Mouse (Mus musculus): ENCODE results near the gene Prkcq. TPM values are rescaled to one million over a fixed set of nuclear protein-coding genes. Genes with fewer than 3 reads are reported as not detected.

Prkcq gene
- polyA plus RNA-seq, 1 experiment from 2014 or later = 23.6 TPM

DNA sequence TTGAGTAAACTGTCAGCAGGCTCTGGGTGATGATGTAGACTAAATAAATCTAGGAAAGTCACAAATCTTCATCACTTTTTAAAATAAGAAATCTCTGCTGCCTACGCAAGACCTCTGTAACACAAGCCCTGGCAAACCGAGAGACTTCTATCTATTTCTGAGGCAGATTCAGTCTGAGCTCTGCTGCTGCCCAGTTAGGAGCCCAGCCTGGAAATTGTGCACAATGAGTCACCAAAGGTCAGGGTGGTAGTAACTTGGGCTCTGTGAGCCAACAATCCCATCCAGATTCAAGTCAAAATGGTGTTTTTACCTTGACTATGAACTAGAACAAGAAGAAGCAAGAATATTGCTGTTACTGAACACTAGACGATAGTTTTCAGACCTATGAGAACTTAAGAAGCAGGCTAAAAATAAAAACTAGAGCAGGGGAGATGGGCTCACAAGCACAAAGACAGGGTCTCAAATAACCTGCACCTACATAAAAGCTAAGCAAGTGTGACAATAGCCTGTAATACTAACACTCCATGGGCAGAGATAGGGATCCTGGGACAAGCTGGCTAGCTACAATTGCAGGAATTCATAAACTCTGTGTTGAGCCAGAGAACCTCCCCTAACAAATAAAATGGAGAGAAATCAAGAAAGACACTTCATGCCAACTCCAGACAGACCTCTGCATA lies 53.0 kb downstream of the Prkcq start:
- H3K9ac ChIP-seq = no peak overlapping the region
- 96% methylated on average over 3 of the region's 3 CpGs for WGBS
- ATAC-seq (ENCODE audit: low FRiP score) (no peak), DNase-seq (ENCODE audit: low spot score) (no peak)
- no peaks in the 10 kb centered on the region for H3K4me1 ChIP-seq (replicated peaks; ENCODE audit: control insufficient read depth, insufficient read depth, low read length)
- no peak overlapping the region for H3K4me2 ChIP-seq (replicated peaks)
- no peak overlapping the region for H3K27ac ChIP-seq
- H3K4me3 ChIP-seq (replicated peaks; ENCODE audit: low read length) = no peak overlapping the region
- no peaks in the 10 kb centered on the region for H3K9me3 ChIP-seq (ENCODE audit: control insufficient read depth, low read length)
- no peaks in the 10 kb centered on the region for H3K36me3 ChIP-seq (replicated peaks; ENCODE audit: control insufficient read depth, insufficient read depth)
- H3K27me3 ChIP-seq (ENCODE audit: control insufficient read depth, insufficient read depth, low read length) = no peaks in the 10 kb centered on the region

DNA sequence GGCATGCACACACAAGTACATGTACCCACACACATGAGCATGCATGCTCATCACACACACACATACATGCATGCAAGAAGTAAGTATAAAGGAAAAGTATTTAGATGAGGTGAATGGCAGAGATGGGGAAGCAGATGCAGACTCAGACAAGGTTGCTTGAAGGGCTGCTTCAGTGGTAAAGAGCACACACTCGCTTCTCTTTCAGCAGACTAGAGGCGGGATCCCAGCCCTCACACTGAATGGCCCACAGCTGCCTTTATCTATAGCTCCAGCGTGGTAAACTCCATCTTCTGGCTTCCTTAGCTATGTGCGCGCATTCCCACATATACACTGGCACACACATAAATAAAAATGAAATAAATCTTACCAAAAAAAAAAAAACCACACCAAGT lies 53.6 kb downstream of the Prkcq start:
- Histone ChIP-seq H3K36me3 (replicated peaks; ENCODE audit: control insufficient read depth, insufficient read depth) (no peaks in the 10 kb centered on the region), H3K27me3 (ENCODE audit: control insufficient read depth, insufficient read depth, low read length) (no peaks in the 10 kb centered on the region), H3K27ac (no peak overlapping the region), H3K4me1 (replicated peaks; ENCODE audit: control insufficient read depth, insufficient read depth, low read length) (no peaks in the 10 kb centered on the region), H3K4me2 (replicated peaks) (no peak overlapping the region), H3K9me3 (ENCODE audit: control insufficient read depth, low read length) (no peaks in the 10 kb centered on the region), H3K9ac (no peak overlapping the region), H3K4me3 (replicated peaks; ENCODE audit: low read length) (no peak overlapping the region)
- DNase-seq (ENCODE audit: low spot score) (no peak), ATAC-seq (ENCODE audit: low FRiP score) (no peak)
- 77% methylated on average over 5 of the region's 5 CpGs for whole genome bisulfite sequencing

DNA sequence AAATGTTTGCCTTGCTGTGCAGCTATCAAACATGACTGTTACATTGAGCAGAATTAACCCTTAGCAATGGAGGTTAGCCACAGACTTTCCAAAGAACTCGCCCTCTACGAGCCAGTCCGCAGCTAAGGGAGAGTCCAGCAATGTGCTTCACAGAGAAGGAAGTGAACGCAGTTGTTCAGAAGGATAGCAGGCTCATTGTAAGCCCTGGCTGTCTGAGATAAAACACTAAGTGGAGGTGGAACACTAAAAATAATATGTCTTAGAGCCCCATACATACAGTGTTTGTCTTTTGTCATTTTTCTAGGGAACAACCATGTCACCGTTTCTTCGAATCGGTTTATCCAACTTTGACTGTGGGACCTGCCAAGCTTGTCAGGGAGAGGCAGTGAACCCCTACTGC lies 54.6 kb downstream of the Prkcq start:
- no peak overlapping the region for H3K9ac ChIP-seq
- WGBS = 93% methylated on average over 7 of the region's 7 CpGs
- no peaks in the 10 kb centered on the region for H3K27me3 ChIP-seq (ENCODE audit: control insufficient read depth, insufficient read depth, low read length)
- no peak overlapping the region for H3K27ac ChIP-seq
- no peak overlapping the region for H3K4me3 ChIP-seq (replicated peaks; ENCODE audit: low read length)
- no peaks in the 10 kb centered on the region for H3K36me3 ChIP-seq (replicated peaks; ENCODE audit: control insufficient read depth, insufficient read depth)
- DNase-seq (ENCODE audit: low spot score) (no peak), ATAC-seq (ENCODE audit: low FRiP score) (no peak)
- H3K4me1 ChIP-seq (replicated peaks; ENCODE audit: control insufficient read depth, insufficient read depth, low read length) = no peaks in the 10 kb centered on the region
- no peak overlapping the region for H3K4me2 ChIP-seq (replicated peaks)
- H3K9me3 ChIP-seq (ENCODE audit: control insufficient read depth, low read length) = no peaks in the 10 kb centered on the region

DNA sequence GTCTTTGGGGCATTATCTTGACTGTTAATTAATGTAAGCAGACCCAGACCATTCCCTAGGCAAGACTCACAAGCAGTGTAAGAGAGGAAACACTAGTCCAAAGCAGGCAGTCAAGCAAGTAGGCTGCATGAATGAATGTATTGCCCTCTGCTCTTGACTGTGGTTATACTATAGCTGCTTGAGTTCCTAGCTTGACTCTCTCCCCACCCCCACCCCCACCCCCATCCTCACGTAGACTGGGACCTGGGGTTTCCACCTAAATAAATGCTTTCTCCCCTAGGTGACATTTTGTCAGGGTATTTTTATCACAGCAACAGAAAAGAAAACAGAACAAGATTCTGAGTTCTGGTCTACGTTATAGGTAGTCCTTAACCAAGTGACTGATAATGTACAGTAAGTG lies 57.2 kb downstream of the Prkcq start:
- no peak for ATAC-seq (ENCODE audit: low FRiP score)
- no peak overlapping the region for H3K27ac ChIP-seq
- 74% methylated on average over 2 of the region's 2 CpGs for WGBS

DNA sequence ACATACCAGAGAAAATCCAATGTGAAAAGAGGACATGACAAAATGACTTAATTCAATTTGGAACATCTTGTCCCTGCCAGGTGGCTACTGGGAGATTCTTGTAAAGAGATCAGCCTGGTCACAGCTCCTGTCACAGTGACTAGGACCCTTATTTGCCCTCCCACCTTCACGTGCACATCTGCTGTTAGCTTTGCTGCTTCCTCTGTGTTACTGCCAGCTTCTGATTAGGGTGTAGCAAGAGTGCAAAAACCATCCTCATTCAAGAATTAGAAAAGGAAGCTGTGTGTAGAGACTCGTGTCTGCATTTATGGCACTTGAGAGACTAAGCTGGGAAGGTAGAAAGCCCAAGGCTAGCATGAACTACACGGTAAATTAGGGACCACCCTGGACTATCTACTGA lies 59.2 kb downstream of the Prkcq start:
- Histone ChIP-seq H3K4me3 (replicated peaks; ENCODE audit: low read length) (no peak overlapping the region), H3K9ac (no peak overlapping the region), H3K27ac (no peak overlapping the region), H3K36me3 (replicated peaks; ENCODE audit: control insufficient read depth, insufficient read depth) (no peaks in the 10 kb centered on the region), H3K9me3 (ENCODE audit: control insufficient read depth, low read length) (no peaks in the 10 kb centered on the region), H3K4me2 (replicated peaks) (no peak overlapping the region), H3K4me1 (replicated peaks; ENCODE audit: control insufficient read depth, insufficient read depth, low read length) (no peaks in the 10 kb centered on the region), H3K27me3 (ENCODE audit: control insufficient read depth, insufficient read depth, low read length) (no peaks in the 10 kb centered on the region)
- no peak for ATAC-seq (ENCODE audit: low FRiP score)
- 70% methylated on average over 3 of the region's 3 CpGs for WGBS
- no peak for DNase-seq (ENCODE audit: low spot score)

More for the DNA sequence above, 57.2 kb downstream of the Prkcq start:
- Histone ChIP-seq H3K4me1 (replicated peaks; ENCODE audit: control insufficient read depth, insufficient read depth, low read length) (no peaks in the 10 kb centered on the region), H3K4me2 (replicated peaks) (no peak overlapping the region), H3K4me3 (replicated peaks; ENCODE audit: low read length) (no peak overlapping the region), H3K9ac (no peak overlapping the region), H3K9me3 (ENCODE audit: control insufficient read depth, low read length) (no peaks in the 10 kb centered on the region), H3K36me3 (replicated peaks; ENCODE audit: control insufficient read depth, insufficient read depth) (no peaks in the 10 kb centered on the region), H3K27me3 (ENCODE audit: control insufficient read depth, insufficient read depth, low read length) (no peaks in the 10 kb centered on the region)
- no peak for DNase-seq (ENCODE audit: low spot score)

DNA sequence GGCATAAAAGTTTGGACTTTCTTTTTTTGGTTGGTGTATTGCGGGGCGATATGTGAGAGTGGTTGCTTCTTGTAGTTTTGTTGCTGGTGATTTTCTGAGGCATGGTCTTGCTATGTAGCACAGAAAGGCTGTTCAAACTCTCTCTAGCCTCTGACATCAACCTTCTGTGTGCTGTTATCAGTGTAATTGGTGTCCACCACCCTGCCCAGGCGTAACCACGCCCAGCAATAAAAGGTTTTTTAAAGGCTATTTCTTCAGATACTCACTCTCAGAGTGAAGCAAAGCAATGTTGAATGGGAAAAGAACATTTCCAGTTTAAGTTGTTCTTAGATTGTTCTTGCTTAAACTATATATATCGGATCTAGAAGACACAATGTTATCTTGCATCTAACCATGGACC lies 60.1 kb downstream of the Prkcq start:
- no peaks in the 10 kb centered on the region for H3K9me3 ChIP-seq (ENCODE audit: control insufficient read depth, low read length)
- H3K9ac ChIP-seq = no peak overlapping the region
- ATAC-seq (ENCODE audit: low FRiP score) (no peak), DNase-seq (ENCODE audit: low spot score) (no peak)
- no peaks in the 10 kb centered on the region for H3K27me3 ChIP-seq (ENCODE audit: control insufficient read depth, insufficient read depth, low read length)
- 98% methylated on average over 5 of the region's 5 CpGs for WGBS
- no peak overlapping the region for H3K27ac ChIP-seq
- no peaks in the 10 kb centered on the region for H3K4me1 ChIP-seq (replicated peaks; ENCODE audit: control insufficient read depth, insufficient read depth, low read length)
- H3K36me3 ChIP-seq (replicated peaks; ENCODE audit: control insufficient read depth, insufficient read depth) = no peaks in the 10 kb centered on the region
- no peak overlapping the region for H3K4me2 ChIP-seq (replicated peaks)
- no peak overlapping the region for H3K4me3 ChIP-seq (replicated peaks; ENCODE audit: low read length)

DNA sequence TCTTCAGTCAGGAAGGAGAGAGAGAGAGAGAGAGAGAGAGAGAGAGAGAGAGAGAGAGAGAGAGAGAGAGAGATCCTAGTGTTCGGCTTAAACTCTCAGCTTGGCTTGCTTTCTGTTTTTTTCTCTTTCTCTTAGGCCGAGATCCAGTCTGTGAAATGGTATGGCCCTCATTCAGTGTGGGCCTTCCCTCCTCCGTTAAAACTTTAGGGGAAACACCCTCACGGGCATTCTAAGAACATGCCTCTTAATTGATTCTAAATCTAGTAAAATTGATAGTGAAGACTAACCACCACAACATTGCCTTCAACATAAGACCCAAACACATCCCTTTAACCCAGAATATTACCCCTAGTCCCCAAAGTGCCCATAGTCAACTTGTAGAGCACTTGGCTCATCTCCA lies 66.3 kb downstream of the Prkcq start:
- Histone ChIP-seq H3K27me3 (ENCODE audit: control insufficient read depth, insufficient read depth, low read length) (no peaks in the 10 kb centered on the region), H3K9ac (no peak overlapping the region), H3K27ac (no peak overlapping the region), H3K4me1 (replicated peaks; ENCODE audit: control insufficient read depth, insufficient read depth, low read length) (no peaks in the 10 kb centered on the region), H3K4me2 (replicated peaks) (no peak overlapping the region), H3K9me3 (ENCODE audit: control insufficient read depth, low read length) (no peaks in the 10 kb centered on the region), H3K4me3 (replicated peaks; ENCODE audit: low read length) (no peak overlapping the region), H3K36me3 (replicated peaks; ENCODE audit: control insufficient read depth, insufficient read depth) (no peaks in the 10 kb centered on the region)
- no peak for DNase-seq (ENCODE audit: low spot score)
- no peak for ATAC-seq (ENCODE audit: low FRiP score)
- WGBS = 87% methylated on average over 4 of the region's 4 CpGs

DNA sequence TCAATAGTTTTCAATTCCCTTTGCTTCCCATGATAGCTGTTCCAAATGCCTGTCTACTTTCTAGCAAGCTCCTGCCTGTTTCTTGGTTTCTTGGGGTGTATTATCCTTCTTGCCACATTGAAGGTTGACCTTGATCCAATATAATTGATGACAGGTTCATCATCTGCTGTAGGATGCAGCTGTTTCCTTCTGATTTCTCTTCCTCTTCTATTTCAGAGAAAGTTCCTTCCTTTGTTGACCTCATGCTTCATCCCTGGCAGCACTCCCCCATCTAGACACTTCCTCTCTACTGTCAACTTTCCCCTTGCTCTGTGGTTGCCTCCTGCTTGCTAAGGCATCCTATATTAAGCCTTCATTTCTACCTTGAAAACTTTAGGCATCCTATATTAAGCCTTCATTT lies 67.6 kb downstream of the Prkcq start:
- Histone ChIP-seq H3K27ac (no peak overlapping the region), H3K36me3 (replicated peaks; ENCODE audit: control insufficient read depth, insufficient read depth) (no peaks in the 10 kb centered on the region), H3K4me2 (replicated peaks) (no peak overlapping the region), H3K27me3 (ENCODE audit: control insufficient read depth, insufficient read depth, low read length) (no peaks in the 10 kb centered on the region), H3K4me3 (replicated peaks; ENCODE audit: low read length) (no peak overlapping the region), H3K9me3 (ENCODE audit: control insufficient read depth, low read length) (no peaks in the 10 kb centered on the region), H3K9ac (no peak overlapping the region), H3K4me1 (replicated peaks; ENCODE audit: control insufficient read depth, insufficient read depth, low read length) (no peaks in the 10 kb centered on the region)
- ATAC-seq (ENCODE audit: low FRiP score) = no peak
- no peak for DNase-seq (ENCODE audit: low spot score)

DNA sequence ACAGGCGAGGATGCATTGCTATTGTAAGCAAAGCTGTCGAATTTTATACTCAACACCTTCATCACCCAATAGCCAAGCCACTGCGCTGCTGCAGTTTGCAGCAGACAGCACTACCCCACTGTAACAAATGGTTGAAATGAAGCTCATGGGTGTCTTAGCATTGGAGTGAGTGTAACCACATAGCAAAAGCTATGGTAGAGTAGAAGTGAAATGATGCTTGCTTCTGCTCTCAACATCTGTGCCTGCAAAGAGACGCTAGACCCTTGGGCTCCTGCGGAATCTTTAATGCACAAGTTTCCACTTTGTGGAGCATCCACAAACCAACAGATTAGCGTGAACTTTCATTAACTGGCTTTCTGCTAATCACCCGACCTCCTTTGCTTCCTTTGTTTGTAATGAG lies 74.0 kb downstream of the Prkcq start:
- H3K4me2 ChIP-seq (replicated peaks) = no peak overlapping the region
- WGBS = 83% methylated on average over 7 of the region's 7 CpGs
- no peak overlapping the region for H3K4me3 ChIP-seq (replicated peaks; ENCODE audit: low read length)
- H3K9me3 ChIP-seq (ENCODE audit: control insufficient read depth, low read length) = no peaks in the 10 kb centered on the region
- H3K27ac ChIP-seq = no peak overlapping the region
- H3K36me3 ChIP-seq (replicated peaks; ENCODE audit: control insufficient read depth, insufficient read depth) = no peaks in the 10 kb centered on the region
- ATAC-seq (ENCODE audit: low FRiP score) (peak; percentile 51; the same call in 1 of the 2 replicates), DNase-seq (ENCODE audit: low spot score) (no peak)
- H3K9ac ChIP-seq = no peak overlapping the region
- no peaks in the 10 kb centered on the region for H3K4me1 ChIP-seq (replicated peaks; ENCODE audit: control insufficient read depth, insufficient read depth, low read length)
- H3K27me3 ChIP-seq (ENCODE audit: control insufficient read depth, insufficient read depth, low read length) = no peaks in the 10 kb centered on the region

DNA sequence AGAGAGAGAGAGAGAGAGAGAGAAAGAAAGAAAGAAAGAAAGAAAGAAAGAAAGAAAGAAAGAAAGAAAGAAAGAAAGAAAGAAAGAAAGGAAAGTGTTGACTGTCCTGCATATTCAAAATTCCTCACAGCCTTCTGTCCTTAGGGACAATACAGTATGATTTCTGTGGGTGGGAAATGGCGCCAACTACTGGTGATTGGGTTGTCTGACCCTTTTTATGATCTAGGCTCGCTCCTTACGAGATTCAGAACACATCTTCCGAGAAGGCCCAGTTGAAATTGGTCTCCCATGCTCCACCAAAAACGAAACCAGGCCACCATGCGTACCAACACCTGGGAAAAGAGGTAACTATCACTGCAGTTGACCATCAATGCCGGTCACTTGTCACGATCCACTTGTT lies 82.0 kb downstream of the Prkcq start:
- H3K27me3 ChIP-seq (ENCODE audit: control insufficient read depth, insufficient read depth, low read length) = no peaks in the 10 kb centered on the region
- no peaks in the 10 kb centered on the region for H3K36me3 ChIP-seq (replicated peaks; ENCODE audit: control insufficient read depth, insufficient read depth)
- H3K4me3 ChIP-seq (replicated peaks; ENCODE audit: low read length) = no peak overlapping the region
- WGBS = 63% methylated on average over 8 of the region's 8 CpGs
- H3K9ac ChIP-seq = no peak overlapping the region
- DNase-seq (ENCODE audit: low spot score) (no peak), ATAC-seq (ENCODE audit: low FRiP score) (no peak)
- no peaks in the 10 kb centered on the region for H3K4me1 ChIP-seq (replicated peaks; ENCODE audit: control insufficient read depth, insufficient read depth, low read length)
- no peak overlapping the region for H3K27ac ChIP-seq
- H3K4me2 ChIP-seq (replicated peaks) = no peak overlapping the region
- H3K9me3 ChIP-seq (ENCODE audit: control insufficient read depth, low read length) = no peaks in the 10 kb centered on the region

Data from hindbrain, embryonic 14.5 days (tissue).